Mouse (Mus musculus) liver, embryonic 11.5 days (tissue): ENCODE results near the gene Ispd. TPM values are rescaled to one million over a fixed set of nuclear protein-coding genes. Genes with fewer than 3 reads are reported as not detected.

Experiments used
- ATAC-seq: fragments of 200-750 bp; cut with Nextera tagmentation; replicated peaks from 2 replicates; pipeline ENCODE4 v1.8.0; 2017; ENCODE audit warnings: moderate number of reproducible peaks, mild to moderate bottlenecking, moderate TSS enrichment, moderate library complexity; ENCODE audit not compliant: low FRiP score
- DNase-seq: peaks from one replicate; pipeline ENCODE4 v3.0.0-alpha.2; 2017; ENCODE audit warnings: low spot score
- H3K27ac ChIP-seq: fragments of 300-500 bp; sonication (generic); 2 replicates; pipeline ENCODE4 v1.5.1; 2014; ENCODE audit warnings: mild to moderate bottlenecking, low read depth, low read length, control low read depth
- H3K27me3 ChIP-seq: fragments of 300-500 bp; sonication (generic); replicated peaks from 2 replicates; pipeline ENCODE4 v1.6.1; 2014; ENCODE audit warnings: low read length, mixed read lengths; ENCODE audit not compliant: control insufficient read depth, insufficient read depth
- H3K36me3 ChIP-seq: fragments of 300-500 bp; sonication (generic); 2 replicates; pipeline ENCODE4 v1.6.1; 2014; ENCODE audit warnings: mild to moderate bottlenecking, low read length, moderate library complexity, mixed read lengths; ENCODE audit not compliant: control insufficient read depth, insufficient read depth
- H3K4me1 ChIP-seq: fragments of 300-500 bp; sonication (generic); replicated peaks from 2 replicates; pipeline ENCODE4 v1.6.1; 2014; ENCODE audit warnings: low read length, mixed read lengths; ENCODE audit not compliant: control insufficient read depth, insufficient read depth
- H3K4me2 ChIP-seq: fragments of 300-500 bp; sonication (generic); 2 replicates; pipeline ENCODE4 v1.6.1; 2014; ENCODE audit warnings: mild to moderate bottlenecking, control low read depth, moderate library complexity
- H3K4me3 ChIP-seq: fragments of 300-500 bp; sonication (generic); 2 replicates; pipeline ENCODE4 v1.5.1; 2014; ENCODE audit warnings: low read depth, low read length, control low read depth
- H3K9ac ChIP-seq: fragments of 300-500 bp; sonication (generic); 2 replicates; pipeline ENCODE4 v1.6.1; 2014; ENCODE audit warnings: low read depth, low read length, control low read depth
- H3K9me3 ChIP-seq: fragments of 300-500 bp; sonication (generic); 2 replicates; pipeline ENCODE4 v1.6.1; 2016; ENCODE audit warnings: low read length, inconsistent platforms, mixed read lengths; ENCODE audit not compliant: control insufficient read depth
- WGBS: fragments of 180-500 bp; shearing (Covaris S2); extraction: QIAGEN DNeasy Blood & Tissue Kit; methylation state at CpG from one replicate; pipeline ENCODE4 v1.1.7; 2014; 5-methylcytosine and 5-hydroxymethylcytosine counted together
- polyA plus RNA-seq: library from polyadenylated mRNA; unstranded; fragments of >200 nt; fragmentation: Nextera tagmentation; extraction: Ambion mirVana; gene quantifications from 2 replicates; pipeline ENCODE4 v1.2.1, GENCODE M21; 2014

Gene Ispd
- polyA plus RNA-seq, 1 experiment from 2014 or later: 5.0 TPM

DNA sequence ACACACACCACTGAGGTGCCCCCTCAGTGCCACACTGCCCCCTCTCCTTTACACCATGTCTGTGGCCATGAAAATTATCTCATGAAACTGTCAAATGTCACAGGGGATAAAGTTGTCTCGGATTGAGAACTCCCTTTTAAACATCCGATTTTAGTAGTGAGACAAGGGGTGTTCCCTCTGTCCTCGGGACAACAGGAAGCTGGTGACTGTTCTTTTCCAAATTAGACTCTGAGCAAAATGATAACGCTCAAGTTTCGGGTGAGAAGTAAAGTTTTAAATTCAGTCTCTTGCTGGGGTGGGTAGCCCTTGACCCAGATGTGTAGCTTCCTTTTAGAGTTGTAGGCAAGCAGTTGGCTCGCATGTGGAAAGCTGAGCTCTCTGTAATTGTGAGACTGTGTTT lies 96.3 kb downstream of the Ispd start:
- ATAC-seq (no peak), DNase-seq (no peak)
- no peaks in the 10 kb centered on the region; the same call in 1 of the 2 replicates for H3K4me1 ChIP-seq
- no peak overlapping the region for H3K4me2 ChIP-seq
- WGBS: 44% methylated on average over 6 of the region's 6 CpGs
- no peak overlapping the region for H3K9ac ChIP-seq
- H3K36me3 ChIP-seq: no peaks in the 10 kb centered on the region
- H3K9me3 ChIP-seq: no peaks in the 10 kb centered on the region
- H3K27me3 ChIP-seq: no peaks in the 10 kb centered on the region
- no peak overlapping the region for H3K4me3 ChIP-seq
- H3K27ac ChIP-seq: no peak overlapping the region

DNA sequence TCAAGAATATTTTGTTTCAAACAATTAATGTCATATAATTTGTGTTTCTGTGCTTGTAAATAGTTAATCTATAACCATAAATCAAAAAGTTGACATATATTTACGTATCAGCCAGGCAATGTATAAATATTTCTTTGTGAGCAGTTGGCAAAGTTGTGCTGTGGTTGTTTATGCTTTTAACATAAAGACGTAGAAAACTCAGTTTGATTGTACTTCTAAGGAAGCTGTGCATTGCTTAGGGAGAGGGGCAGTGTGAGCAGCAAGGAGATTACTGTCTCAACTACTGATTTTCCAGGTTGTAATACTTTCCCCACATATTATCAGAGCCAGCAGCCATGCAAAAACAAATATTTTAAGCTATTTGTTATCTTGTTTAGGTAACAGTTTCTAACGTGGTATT lies 96.7 kb downstream of the Ispd start:
- DNase-seq: no peak
- 53% methylated on average over 3 of the region's 3 CpGs for WGBS
- Histone ChIP-seq H3K4me1 (no peaks in the 10 kb centered on the region; the same call in 1 of the 2 replicates), H3K9ac (no peak overlapping the region), H3K9me3 (no peaks in the 10 kb centered on the region), H3K36me3 (no peaks in the 10 kb centered on the region), H3K4me2 (no peak overlapping the region), H3K27me3 (no peaks in the 10 kb centered on the region), H3K4me3 (no peak overlapping the region), H3K27ac (no peak overlapping the region)
- ATAC-seq: no peak

DNA sequence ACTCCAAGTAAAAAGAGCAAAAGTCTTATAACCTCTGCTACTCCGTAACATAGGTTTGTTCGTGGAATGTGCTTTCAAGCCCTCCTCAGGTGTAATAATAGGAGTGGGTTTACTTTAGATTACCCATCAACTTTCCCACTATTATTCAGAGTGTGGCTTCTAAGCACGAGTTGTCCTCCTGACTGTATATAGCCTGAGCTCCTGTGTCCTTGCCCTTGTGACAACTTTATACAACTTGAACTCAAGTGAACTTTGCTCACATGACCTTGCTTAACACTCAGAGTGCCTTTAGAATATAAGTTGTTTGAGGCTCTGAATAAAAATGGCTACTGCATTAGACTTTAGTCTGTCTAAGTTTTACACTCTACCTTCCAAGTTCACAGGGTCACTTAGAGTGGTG lies 100.5 kb downstream of the Ispd start:
- Histone ChIP-seq H3K27me3 (no peaks in the 10 kb centered on the region), H3K4me3 (no peak overlapping the region), H3K9ac (no peak overlapping the region), H3K4me2 (no peak overlapping the region), H3K27ac (no peak overlapping the region), H3K36me3 (no peaks in the 10 kb centered on the region), H3K4me1 (no peaks in the 10 kb centered on the region; the same call in 1 of the 2 replicates), H3K9me3 (no peaks in the 10 kb centered on the region)
- ATAC-seq (no peak), DNase-seq (no peak)
- 77% methylated on average over 3 of the region's 3 CpGs for WGBS

DNA sequence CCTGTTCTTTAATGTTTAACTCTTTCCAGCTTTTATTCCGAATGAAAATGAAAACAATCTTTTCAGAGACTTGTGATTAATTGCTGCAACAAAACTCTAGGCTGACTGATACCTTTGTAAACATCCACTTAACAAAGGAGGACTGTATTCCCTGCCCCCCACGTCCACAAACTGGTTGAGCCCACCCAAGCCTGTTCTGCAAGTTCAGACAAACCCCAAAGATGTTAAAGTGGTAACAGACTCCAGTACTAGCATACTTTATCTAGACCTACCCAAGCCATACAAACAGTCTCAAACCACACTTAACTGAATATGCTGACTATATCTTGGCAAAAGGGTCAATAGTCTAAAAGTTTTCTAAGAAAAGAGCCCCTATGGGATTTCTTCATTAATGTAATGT lies 102.1 kb downstream of the Ispd start:
- H3K9ac ChIP-seq: no peak overlapping the region
- DNase-seq: no peak
- no peaks in the 10 kb centered on the region for H3K36me3 ChIP-seq
- H3K4me3 ChIP-seq: no peak overlapping the region
- 42% methylated on average over 2 of the region's 2 CpGs for WGBS
- no peaks in the 10 kb centered on the region for H3K27me3 ChIP-seq
- no peak overlapping the region for H3K4me2 ChIP-seq
- no peak overlapping the region for H3K27ac ChIP-seq
- ATAC-seq: no peak
- no peaks in the 10 kb centered on the region for H3K4me1 ChIP-seq
- no peaks in the 10 kb centered on the region for H3K9me3 ChIP-seq

DNA sequence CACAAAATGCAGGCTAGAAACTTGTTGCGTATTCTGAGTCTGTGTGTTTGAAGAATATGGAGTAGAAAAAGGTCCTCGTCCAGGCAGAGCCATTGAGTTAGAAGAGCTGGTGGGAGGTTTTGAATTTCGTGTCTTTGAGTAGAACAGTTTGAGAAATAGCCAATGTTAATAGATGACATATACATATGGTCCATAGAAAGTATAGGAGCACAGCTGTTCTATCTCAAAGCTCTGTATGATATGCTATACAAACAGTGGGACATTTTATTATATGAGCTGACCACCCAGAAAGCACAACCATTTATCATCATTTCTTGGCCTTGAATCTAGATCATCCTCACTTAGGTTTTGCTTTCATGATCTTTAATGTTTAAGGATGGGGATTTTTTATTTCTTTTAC lies 116.3 kb downstream of the Ispd start:
- no peak for DNase-seq
- no peaks in the 10 kb centered on the region for H3K27me3 ChIP-seq
- no peaks in the 10 kb centered on the region for H3K9me3 ChIP-seq
- no peak overlapping the region for H3K4me3 ChIP-seq
- H3K4me2 ChIP-seq: no peak overlapping the region
- WGBS: 75% methylated on average over 3 of the region's 3 CpGs
- H3K9ac ChIP-seq: no peak overlapping the region
- H3K36me3 ChIP-seq: no peaks in the 10 kb centered on the region
- no peak for ATAC-seq
- H3K27ac ChIP-seq: no peak overlapping the region
- H3K4me1 ChIP-seq: no peaks in the 10 kb centered on the region

DNA sequence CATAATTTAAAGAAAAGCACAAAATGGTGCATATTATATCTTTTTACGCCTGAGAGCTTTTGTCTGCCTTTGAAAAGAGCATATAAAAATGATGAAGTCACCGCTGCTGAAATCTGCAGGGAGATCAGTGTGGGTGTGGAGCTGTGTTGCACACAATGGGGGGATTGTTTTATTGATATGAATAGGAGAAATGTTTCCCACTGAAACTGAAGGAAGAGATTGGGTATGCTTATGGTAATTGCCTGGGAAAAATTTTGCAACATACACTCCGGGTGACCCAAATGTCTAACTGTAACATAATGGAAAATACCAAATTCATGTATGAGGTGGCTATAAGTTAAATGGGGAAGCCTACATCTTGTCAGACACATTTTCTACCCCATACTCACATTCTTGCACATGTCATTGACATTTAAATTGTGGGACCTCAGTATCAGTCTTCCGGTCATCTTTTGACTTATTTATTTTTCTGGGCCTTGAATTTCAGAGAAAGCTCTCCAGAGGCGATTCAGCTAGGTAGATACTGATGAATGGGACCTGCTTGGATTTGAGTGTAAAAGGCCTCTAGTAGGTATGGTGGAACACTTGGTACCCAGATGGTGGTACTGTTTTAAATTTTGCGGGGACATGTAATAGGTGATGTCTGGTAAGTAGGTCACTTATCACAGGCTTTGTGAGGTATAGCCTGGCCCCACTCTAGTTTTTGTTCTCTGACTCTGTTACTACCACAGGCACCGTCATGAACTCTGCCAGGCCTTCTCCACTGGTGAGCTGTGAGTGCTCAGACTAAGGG lies 126.1 kb downstream of the Ispd start:
- ATAC-seq: no peak
- no peak overlapping the region for H3K4me2 ChIP-seq

DNA sequence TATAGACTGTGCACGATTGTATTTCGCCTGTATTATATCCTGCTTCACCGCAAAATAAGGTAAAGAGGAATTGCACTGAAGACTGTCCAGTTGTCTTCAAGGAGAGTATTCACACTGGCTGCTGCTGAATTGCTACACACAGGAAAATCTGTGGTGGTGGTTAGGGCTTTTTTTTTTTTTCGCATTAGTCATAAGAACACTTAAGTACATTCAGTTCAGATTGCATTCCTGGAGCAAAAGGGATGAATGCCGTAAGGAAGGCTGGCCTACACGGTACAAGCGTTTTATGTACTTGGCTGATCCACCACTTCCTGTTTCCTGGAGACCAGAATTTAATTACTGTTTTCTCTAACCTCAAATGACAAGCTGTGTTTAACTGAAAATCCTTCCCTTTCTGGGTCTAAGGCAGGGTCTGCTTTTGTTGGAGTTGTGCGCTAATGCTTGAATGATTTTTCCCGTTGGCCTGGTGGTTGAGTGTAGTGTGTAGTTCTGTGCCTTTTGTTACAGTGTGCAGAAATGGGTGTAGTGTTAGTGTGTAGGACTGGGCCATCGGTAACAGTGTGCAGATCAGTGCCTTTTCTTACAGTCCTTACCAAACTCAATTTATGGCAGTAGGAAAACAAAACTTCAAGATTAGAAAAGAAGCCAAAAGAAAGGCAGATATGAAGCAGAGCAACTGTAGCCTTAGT lies 128.8 kb downstream of the Ispd start:
- Histone ChIP-seq H3K9ac (no peak overlapping the region), H3K9me3 (no peaks in the 10 kb centered on the region), H3K27ac (no peak overlapping the region; the same call in 1 of the 2 replicates), H3K27me3 (no peaks in the 10 kb centered on the region), H3K4me3 (no peak overlapping the region), H3K4me1 (no peaks in the 10 kb centered on the region), H3K36me3 (no peaks in the 10 kb centered on the region), H3K4me2 (no peak overlapping the region)
- no peak for DNase-seq
- 72% methylated on average over 10 of the region's 10 CpGs for WGBS
- ATAC-seq: no peak

More for the DNA sequence above, 126.1 kb downstream of the Ispd start:
- H3K4me3 ChIP-seq: no peak overlapping the region
- 89% methylated on average over 7 of the region's 7 CpGs for WGBS
- H3K9ac ChIP-seq: no peak overlapping the region
- H3K27ac ChIP-seq: no peak overlapping the region
- no peaks in the 10 kb centered on the region for H3K36me3 ChIP-seq
- H3K4me1 ChIP-seq: no peaks in the 10 kb centered on the region
- no peak for DNase-seq
- H3K9me3 ChIP-seq: no peaks in the 10 kb centered on the region
- H3K27me3 ChIP-seq: no peaks in the 10 kb centered on the region

DNA sequence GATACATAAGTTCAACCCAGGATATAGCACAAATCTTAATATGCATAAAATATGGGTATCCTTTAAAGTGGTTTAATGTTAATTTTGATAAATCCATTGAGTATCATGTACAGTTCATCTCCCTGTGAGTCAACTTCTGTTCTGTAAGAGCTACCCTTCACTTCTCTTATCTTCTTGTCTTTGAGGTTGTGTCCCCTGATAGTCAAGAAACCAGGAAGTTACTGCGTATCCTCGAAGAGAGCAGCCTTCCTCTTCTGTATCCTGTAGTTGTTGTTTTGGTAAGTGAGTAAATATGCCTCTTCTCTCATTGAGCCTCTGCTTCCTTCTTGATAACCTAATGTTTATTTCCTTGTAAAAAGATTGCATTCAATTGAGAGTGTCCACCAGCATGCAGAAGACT lies 140.5 kb downstream of the Ispd start:
- whole genome bisulfite sequencing: 47% methylated on average over 2 of the region's 2 CpGs
- H3K4me1 ChIP-seq: no peaks in the 10 kb centered on the region
- DNase-seq (no peak), ATAC-seq (no peak; the same call in 1 of the 2 replicates)
- no peak overlapping the region for H3K9ac ChIP-seq
- H3K4me3 ChIP-seq: no peak overlapping the region
- no peaks in the 10 kb centered on the region for H3K9me3 ChIP-seq
- no peak overlapping the region for H3K27ac ChIP-seq
- no peak overlapping the region for H3K4me2 ChIP-seq
- no peaks in the 10 kb centered on the region for H3K27me3 ChIP-seq
- no peaks in the 10 kb centered on the region for H3K36me3 ChIP-seq

DNA sequence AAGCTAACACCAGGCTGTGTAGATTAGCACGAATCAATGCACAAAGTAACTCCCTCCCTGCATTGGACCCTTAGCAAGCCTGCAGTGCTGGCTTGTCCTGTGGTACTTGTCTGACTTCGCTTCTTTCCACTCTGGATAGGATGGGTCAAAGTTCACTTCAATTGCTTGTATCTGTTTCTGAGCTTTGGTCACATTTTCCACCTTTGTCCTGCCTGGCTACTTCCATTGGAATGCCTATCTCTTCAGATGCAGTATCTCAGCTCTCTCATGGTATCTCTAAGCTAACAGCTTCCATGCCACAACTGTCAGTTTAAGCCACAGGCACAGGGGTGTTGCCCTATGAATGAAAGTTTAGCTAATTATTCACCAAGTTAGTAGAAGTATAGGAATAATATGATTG lies 142.3 kb downstream of the Ispd start:
- DNase-seq (no peak), ATAC-seq (no peak)
- H3K9me3 ChIP-seq: no peaks in the 10 kb centered on the region
- no peak overlapping the region for H3K4me2 ChIP-seq
- 84% methylated on average over 2 of the region's 2 CpGs for WGBS
- H3K36me3 ChIP-seq: no peaks in the 10 kb centered on the region
- no peak overlapping the region for H3K4me3 ChIP-seq
- no peak overlapping the region for H3K27ac ChIP-seq
- no peak overlapping the region for H3K9ac ChIP-seq
- no peaks in the 10 kb centered on the region for H3K27me3 ChIP-seq
- H3K4me1 ChIP-seq: no peaks in the 10 kb centered on the region
